Mouse (Mus musculus) lung, adult 18-20 months (tissue): ENCODE results near the gene Aff1.
A peak's percentile ranks its signal among the peaks of the same experiment; 100 is the strongest.

Source experiments
- DNase-seq, 2 experiments: peaks; one replicate each; pipeline ENCODE4 v3.0.0; 2022; ENCODE audit warnings: mixed read lengths in 2 of 2

The Aff1 gene

DNA sequence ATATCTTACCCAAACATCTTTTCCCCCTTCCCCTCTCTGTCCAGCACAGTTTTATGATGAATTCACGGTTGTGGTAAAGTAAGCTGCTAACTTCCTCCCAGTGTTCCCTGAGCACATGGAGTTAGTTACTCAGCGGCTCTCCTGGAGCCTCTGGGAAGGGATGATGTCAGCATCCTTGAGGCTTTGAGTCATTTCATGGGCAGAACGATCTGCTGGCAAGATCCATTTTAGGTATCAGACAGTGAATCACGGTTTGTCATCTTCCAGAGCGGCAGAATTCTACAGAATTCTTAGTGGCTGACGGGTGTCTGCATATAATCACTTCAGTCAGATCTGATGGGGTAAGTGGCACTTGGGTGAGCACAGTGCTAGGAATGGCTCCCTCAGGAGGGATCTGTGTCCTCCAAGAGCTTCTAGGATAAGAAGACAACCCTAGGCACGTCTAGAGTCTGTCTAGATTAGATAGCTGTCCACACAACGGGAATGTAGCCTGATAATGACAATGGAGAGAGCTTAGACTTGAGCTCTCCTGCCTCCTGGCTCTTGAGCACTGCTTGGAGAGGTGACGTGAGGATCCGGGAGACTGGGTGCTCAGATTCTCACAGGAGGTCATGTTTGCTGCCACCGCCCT is 82.6 kb downstream of the Aff1 start:
- DNase-seq, result peak in 1 of 2 experiments; percentile 56

DNA sequence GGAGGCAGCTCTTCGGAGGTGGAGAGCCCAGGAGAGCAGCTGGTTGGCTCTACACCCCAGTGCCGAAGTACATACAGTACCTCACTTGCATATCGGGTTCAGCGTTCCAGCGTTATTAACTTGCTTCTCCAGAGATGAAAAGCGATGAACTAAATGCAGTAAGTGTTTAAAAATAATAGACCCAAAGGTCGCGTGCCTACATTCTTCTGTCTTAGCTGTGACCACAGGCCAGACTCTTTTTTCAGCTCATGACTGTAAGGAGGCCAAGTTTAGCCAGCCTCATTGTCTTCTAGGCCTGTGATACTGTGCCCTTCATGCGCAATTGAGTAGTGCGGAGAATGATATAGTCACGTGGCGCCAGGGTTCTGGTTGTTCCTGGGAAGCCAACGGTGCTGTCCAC is 83.3 kb downstream of the Aff1 start:
- DNase-seq, result no peak

- DNase-seq, result no peak
Observed at GRCm38 (mm10) chr5:103776842-103777241, 84.7 kb downstream of the Aff1 start.

DNA sequence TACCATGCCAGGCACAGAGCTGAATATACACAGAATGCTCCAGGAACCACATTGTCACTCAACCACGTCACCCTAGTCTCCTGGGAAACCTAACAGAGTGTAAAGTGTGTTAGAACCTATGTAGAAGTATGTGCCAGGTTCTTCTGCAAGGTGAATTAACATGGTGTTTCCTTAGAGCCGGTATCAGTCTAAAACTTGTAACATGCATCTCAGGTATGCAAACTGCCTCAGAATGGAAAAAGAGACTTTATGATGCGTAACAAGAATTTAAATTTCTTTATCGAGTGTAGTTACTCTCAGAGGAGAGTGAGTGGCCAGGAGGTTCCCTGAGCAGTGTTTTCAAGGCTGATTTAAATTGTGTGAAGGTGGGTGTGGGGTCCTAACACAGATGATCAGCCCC is 85.3 kb downstream of the Aff1 start:
- no peak for DNase-seq

DNA sequence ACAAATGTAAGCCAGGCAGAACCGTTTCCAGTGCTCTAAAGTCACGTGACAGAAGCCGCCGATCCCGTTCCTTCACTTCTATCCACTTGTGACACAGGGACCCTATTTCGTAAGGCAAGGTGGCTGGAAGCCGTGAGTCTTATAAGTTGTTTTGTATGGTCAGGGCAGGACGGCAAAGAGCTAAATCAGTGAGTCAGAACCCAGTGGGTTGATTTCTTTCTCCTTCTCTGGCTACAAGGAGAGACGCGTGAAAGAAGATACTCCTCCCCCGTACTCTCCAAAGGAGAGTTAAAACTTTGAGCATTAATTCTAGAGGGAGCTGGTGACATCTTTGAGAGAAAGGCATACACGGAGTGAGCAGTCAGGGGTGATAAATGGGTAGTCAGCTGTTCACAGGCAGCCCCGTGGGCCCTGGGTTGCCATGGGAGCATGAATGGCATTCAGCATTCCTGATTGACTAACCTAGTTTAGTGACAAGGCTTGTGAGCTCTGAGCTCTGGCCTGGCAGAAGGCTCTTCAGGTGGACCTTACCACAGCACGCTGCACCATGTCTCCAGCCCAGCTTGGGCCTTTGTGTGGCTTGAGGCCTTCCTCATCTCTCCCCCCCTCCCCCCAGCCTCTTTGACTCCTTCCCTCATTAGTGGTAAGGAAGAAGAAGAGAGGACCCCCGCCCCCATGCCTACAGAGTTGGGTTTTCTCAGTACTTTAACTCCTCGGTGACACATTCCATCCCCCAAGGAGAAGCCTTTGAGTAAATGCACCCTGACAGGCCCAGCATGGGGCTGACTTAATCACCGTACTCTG is 86.3 kb downstream of the Aff1 start:
- DNase-seq, result peak; percentile 72 to 80

DNA sequence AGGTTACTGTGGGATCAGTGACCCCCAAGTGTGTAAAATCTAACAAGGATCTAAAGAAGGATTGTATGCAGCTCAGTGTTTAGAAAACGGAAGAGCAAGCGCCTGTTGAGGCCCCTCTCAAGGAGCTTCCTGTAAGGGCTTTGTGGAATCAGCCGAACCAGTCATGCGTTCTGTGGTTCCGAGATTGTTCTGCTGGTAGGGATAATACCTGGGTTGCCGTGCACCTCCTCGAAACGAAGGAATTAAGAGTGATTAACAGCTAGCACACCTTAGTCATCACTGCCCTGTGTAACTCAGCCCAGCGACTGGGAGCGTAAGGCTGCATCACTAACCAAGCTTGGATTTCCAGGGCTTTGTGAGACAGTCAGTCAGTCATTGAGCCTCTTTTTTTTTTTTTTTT is 87.7 kb downstream of the Aff1 start:
- no peak for DNase-seq

DNA sequence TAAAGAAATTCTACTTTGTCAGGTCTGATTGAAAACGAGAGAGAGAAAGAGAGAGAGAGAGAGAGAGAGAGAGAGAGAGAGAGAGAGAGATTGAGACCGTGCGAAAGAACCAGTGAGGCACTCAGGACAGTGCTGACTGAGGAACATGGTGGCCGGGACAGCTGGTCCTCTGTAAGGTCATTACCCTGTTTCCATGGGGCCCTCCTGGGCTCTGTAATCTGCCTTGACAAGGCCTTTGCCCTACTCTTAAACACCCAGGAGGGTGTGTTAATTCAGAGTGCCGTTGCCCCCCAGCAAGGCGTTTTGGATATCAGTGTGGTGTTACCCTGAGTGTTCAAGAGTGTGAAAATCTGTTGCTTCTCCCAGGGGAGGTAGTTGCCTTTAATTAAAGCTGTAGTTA is 88.1 kb downstream of the Aff1 start:
- no peak for DNase-seq

DNA sequence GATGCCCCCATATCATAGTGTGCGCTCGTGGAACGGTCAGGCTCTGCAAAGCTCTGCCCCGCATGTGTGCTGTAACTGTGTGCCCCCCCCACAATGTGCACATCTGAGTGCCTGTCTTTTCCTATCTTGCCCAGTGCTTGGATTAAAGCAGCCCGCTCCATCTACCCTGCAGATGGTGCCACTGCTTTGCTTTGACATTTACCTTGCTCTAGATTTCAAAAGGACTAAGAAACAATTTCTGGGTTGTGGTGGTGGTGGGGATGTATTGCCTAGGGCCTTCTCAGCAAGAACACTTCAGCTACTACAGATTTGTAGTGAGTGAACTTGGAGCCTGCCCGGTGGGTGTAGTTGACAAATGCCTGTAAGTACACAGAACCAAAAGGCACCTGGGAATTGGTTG is 88.7 kb downstream of the Aff1 start:
- DNase-seq, result peak in 1 of 2 experiments; percentile 45

DNA sequence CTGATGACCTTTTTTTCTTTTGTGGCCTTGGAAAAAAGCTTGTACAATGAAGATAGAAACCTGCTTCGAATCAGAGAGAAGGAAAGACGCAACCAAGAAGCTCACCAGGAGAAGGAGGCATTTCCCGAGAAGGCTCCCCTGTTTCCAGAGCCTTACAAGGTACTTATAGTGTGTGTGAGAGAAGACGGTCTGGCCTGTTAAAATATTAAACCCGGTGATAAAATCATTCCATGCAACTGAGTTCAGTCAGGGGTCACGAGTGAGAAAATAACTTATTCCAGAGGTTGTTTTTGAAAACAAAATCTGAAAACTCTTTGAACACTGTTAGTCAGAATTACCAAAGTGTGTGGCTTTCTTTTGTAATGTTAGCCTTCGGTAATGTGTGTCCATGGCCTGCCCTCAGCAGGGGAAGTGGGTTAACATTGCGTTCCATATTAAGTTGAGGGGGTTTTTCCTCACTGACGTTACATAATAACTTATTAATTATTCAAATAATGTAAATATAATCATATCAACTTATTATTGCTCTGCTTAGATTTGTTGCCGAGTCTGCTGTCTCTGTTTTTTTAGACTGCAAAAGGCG is 91.0 kb downstream of the Aff1 start:
- DNase-seq, result no peak

GRCm38 (mm10) chr5:103786096-103786495 is 93.9 kb downstream of the Aff1 start:
- no peak for DNase-seq

DNA sequence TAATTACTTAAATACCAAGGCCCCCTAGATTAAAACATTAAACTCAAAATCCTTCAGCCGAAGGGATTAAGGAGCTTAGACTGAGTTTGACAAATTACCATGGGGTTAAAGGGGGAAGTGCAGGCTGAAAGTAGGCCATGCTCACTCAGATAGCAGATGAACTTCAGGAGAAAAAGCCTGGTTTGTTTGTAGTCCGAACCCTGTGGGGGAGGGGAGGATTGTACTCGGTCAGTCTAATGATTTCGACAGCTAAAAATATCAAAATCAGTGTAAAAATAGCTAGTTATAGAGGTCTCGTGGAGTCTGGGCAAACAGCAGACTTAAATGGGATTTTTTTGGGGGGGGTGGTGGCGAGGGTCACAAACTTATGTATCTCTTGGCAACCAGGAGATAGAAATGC is 96.3 kb downstream of the Aff1 start:
- peak in 1 of 2 experiments; percentile 56 for DNase-seq

GRCm38 (mm10) chr5:103788976-103789375 is 96.8 kb downstream of the Aff1 start:
- peak; percentile 69 to 82 for DNase-seq

DNA sequence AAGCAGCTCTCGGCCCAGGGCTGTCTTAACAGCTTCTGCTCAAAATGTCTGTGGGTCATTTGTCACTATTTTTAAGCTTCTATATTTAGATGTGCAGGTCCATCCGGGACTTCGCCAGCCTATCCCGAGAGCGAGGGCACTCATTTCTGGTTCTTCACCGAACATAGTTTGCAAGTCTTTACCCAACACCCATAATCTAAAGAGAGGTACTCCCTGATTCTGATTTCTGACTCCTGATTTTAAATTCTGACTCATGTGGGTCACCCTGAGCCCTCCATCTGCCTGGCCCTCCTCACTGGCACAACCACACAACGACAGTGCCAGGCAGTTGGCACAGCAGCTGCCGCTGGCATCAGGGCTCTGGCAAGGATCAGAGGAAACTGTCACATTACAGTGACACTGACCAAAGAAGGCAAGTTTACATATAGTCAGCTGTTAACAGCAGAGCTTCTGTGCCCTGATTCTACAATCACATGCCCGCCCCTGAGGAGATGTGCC is 97.5 kb downstream of the Aff1 start:
- DNase-seq, result peak; percentile 40 to 60

DNA sequence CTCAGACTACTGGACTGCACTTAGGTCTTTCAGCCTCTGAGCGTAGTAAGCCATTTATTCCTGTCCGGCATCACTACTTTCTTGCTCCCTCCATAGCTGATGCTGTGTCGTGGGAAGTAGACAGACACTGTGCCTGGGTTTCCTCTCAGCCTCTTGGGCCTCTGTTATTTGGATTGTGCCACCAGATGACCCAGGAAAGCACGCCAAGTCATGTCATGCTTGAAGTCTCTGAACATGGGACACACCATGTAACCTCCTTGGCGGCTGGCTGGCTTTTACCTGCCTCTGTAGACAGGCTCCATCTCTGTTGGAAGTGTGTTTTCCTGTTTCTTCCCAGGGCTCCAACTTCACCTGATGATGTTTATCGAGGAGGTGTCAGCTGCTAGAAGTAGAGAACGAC is 99.6 kb downstream of the Aff1 start:
- no peak for DNase-seq

GRCm38 (mm10) chr5:103795121-103795520 is 102.9 kb downstream of the Aff1 start:
- no peak for DNase-seq

- no peak for DNase-seq
Observed at GRCm38 (mm10) chr5:103796035-103796434, 103.9 kb downstream of the Aff1 start.

DNA sequence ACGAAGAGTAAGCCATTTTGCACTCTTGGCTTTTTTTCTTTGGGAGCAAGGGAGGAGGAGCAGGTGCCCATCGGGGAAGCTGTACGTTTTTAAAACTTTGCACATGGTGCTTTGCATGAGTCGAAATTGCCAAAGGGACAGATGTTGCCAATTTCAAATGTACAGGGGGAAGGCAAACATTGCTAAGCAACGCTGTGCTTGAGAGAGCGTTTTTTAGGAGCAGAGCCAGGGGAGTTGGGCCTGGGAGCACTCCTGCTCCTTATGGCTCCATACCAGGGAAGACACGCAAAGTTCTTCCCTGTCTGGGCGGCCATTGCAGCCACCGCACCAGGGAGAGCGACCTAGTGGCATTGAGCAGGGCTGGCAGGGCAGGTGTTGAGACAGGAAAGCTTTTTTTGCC is 105.6 kb downstream of the Aff1 start:
- DNase-seq, result no peak

GRCm38 (mm10) chr5:103799438-103799837 is 107.3 kb downstream of the Aff1 start:
- DNase-seq, result no peak

DNA sequence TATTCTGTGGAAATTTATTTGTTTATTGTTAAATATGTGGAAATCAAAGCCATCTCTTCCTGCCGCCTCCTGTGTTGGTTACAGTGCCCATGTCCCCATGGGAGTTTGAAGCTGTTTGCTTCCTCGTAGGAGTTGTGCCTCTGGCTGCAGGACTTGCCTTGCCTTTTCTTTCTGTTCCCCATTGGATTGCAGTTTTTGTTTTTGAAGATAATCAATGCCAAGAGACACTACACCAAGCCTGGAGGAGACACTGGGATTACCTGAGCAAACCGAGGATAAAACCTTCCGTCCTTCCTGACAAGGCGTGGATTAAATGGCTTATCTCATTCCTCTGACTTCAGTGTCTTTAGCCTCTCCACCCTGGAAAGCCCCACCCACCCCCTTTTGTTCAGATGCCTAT is 107.8 kb downstream of the Aff1 start:
- no peak for DNase-seq

DNA sequence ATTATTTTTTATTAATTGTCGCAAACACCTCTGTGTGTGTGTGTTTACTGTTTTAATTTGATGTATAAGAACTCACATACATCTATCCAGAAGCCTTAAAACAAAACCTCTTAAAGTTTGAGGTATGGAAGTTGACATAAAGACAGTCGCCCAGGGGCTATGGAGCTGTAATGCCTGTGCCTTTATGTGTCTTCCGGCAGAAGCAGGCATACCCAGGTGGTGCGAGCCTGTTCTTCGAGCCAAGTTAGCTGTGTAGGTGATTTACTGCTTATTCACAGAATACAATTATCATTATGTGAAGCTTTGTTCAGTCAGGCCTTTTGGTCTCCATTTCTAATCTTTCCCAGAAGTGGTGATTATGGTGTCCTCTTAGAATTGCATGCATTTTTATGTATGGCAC is 111.2 kb downstream of the Aff1 start:
- no peak for DNase-seq

GRCm38 (mm10) chr5:103803927-103804590 is 111.9 kb downstream of the Aff1 start:
- DNase-seq, result peak; percentile 72 to 83

- DNase-seq, result peak in 1 of 2 experiments; percentile 57
Observed at GRCm38 (mm10) chr5:103806851-103807578, 114.8 kb downstream of the Aff1 start.
